Mouse (Mus musculus) kidney, embryonic 14.5 days (tissue): ENCODE results near the gene Ccne1. TPM values are rescaled to one million over a fixed set of nuclear protein-coding genes. Genes with fewer than 3 reads are reported as not detected.
A peak's percentile ranks its signal among the peaks of the same experiment; 100 is the strongest.

Experiments
- ATAC-seq: fragments of 200-750 bp; cut with Nextera tagmentation; 2 replicates; pipeline ENCODE4 v1.8.0; 2017; ENCODE audit warnings: moderate number of reproducible peaks, mild to moderate bottlenecking, moderate TSS enrichment, moderate library complexity; ENCODE audit not compliant: low FRiP score, low TSS enrichment
- H3K27ac ChIP-seq: fragments of 300-500 bp; sonication (generic); 2 replicates; pipeline ENCODE4 v1.5.1; 2014; ENCODE audit warnings: low read depth, mild to moderate bottlenecking, low read length, moderate library complexity, mixed read lengths
- H3K27me3 ChIP-seq: fragments of 300-500 bp; sonication (generic); 2 replicates; pipeline ENCODE4 v1.6.1; 2014; ENCODE audit warnings: mild to moderate bottlenecking, low read length; ENCODE audit not compliant: control insufficient read depth, insufficient read depth
- H3K36me3 ChIP-seq: fragments of 300-500 bp; sonication (generic); 2 replicates; pipeline ENCODE4 v1.6.1; 2014; ENCODE audit warnings: low read length, mixed read lengths; ENCODE audit not compliant: control insufficient read depth, insufficient read depth
- H3K4me1 ChIP-seq: fragments of 300-500 bp; sonication (generic); 2 replicates; pipeline ENCODE4 v1.6.1; 2014; ENCODE audit warnings: low read length, mixed read lengths; ENCODE audit not compliant: control insufficient read depth, insufficient read depth
- H3K4me2 ChIP-seq: fragments of 300-500 bp; sonication (generic); replicated peaks from 2 replicates; pipeline ENCODE4 v1.6.1; 2014; ENCODE audit warnings: low read depth, mild to moderate bottlenecking, low read length
- H3K4me3 ChIP-seq: fragments of 300-500 bp; sonication (generic); 2 replicates; pipeline ENCODE4 v1.5.1; 2014; ENCODE audit warnings: mild to moderate bottlenecking, low read length
- H3K9ac ChIP-seq: fragments of 300-500 bp; sonication (generic); 2 replicates; pipeline ENCODE4 v1.6.1; 2014; ENCODE audit warnings: low read depth, mild to moderate bottlenecking, low read length, moderate library complexity
- H3K9me3 ChIP-seq: fragments of 300-500 bp; sonication (generic); 2 replicates; pipeline ENCODE4 v1.6.1; 2016; ENCODE audit warnings: low read length; ENCODE audit not compliant: control insufficient read depth
- WGBS: fragments of 180-500 bp; shearing (Covaris S2); extraction: QIAGEN DNeasy Blood & Tissue Kit; methylation state at CpG from one replicate; pipeline ENCODE4 v1.1.7; 2014; 5-methylcytosine and 5-hydroxymethylcytosine counted together
- polyA plus RNA-seq: library from polyadenylated mRNA; unstranded; fragments of >200 nt; fragmentation: Nextera tagmentation; extraction: Ambion mirVana; gene quantifications from 2 replicates; pipeline ENCODE4 v1.2.1, GENCODE M21; 2014

The Ccne1 gene
- polyA plus RNA-seq, 1 experiment from 2014 or later: 100 TPM

DNA sequence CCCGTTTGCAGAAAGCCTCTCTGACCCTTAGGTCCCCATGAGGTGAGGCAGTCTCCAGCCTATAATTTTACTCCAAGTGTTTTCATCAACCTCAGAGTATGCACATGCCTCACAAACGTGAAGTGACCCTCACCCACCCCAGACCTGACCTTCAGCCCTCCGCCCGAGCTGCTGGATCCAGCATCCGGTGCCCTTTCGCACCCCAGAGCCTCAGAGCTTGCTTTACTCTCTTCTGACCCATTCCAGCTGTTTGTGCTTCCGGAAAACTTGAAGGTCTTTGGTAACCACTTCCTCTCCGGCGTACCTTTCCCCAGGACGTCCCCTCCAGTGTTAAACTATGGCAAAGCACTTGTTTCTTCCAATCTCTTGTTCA lies 912 bp upstream of the Ccne1 start:
- peak; percentile 4; the same call in 1 of the 2 replicates for ATAC-seq
- H3K9me3 ChIP-seq: no peaks in the 10 kb centered on the region
- peak overlapping the region; percentile 89 for H3K4me3 ChIP-seq
- peak overlapping the region; percentile 61 for H3K9ac ChIP-seq
- H3K36me3 ChIP-seq: peaks cover 5% of the 10 kb centered on the region; the same call in 1 of the 2 replicates
- 12% methylated on average over 10 of the region's 10 CpGs for WGBS
- H3K27me3 ChIP-seq: no peaks in the 10 kb centered on the region
- peak overlapping the region; percentile 92 for H3K4me2 ChIP-seq
- H3K4me1 ChIP-seq: peaks cover 20% of the 10 kb centered on the region
- peak overlapping the region; percentile 78; the same call in 1 of the 2 replicates for H3K27ac ChIP-seq

DNA sequence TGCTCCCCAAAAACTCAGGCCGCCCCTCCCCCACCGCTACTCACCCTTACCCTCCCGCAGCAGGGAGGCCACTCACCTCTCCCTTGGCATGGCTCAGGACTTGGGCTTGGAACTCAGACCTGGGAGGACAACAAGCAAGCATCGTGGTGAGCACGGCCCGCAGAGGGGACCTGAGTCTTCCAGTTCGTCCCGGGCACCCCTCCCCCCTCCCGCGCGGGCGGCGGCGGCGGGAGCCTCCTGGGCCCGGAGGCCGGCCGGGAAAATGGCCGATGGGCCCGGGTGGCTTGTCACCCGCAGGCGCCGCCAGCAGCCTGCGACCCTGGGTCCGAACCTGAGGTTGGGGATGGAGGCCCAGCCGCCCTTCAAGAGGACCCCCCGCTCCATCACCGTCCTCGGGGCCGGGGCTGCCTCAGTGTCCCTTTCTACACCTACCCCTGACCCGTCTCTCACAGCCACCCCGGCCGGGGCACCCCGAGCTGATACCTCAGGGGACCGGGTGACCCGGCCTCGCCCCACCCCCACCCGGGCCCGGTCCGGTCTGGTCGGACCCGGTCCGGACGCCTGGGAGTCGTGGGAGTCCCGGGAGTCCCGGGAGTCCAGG lies 523 bp downstream of the Ccne1 start:
- ATAC-seq: peak; percentile 50

DNA sequence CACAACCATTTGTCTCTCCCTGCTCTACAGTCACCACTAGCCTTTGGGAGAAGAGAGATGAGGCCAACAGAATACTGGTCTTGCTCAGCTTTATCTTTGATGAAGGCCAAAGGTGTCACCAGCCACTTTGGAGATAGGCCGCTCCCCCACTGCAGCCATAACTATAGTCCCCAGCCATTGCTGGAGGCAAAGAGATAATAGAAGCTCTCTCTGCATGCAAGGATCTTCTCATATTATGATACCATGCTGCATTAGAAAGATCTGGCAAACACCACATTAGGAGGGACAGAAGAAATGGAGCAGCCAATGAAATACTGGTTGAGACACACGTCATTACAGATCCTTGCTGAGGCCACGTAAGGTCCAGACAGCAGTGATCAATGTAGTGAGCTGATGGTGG lies 2.0 kb downstream of the Ccne1 start:
- no peaks in the 10 kb centered on the region for H3K9me3 ChIP-seq
- peak overlapping the region; percentile 92 for H3K4me2 ChIP-seq
- H3K27me3 ChIP-seq: no peaks in the 10 kb centered on the region
- H3K4me3 ChIP-seq: peak overlapping the region; percentile 89; the same call in 1 of the 2 replicates
- 90% methylated on average over 3 of the region's 3 CpGs for WGBS
- H3K27ac ChIP-seq: no peak overlapping the region
- no peak for ATAC-seq
- peaks cover 16% of the 10 kb centered on the region for H3K4me1 ChIP-seq
- peaks cover 34% of the 10 kb centered on the region for H3K36me3 ChIP-seq
- H3K9ac ChIP-seq: no peak overlapping the region

More for the DNA sequence above, 523 bp downstream of the Ccne1 start:
- peak overlapping the region; percentile 92 for H3K4me2 ChIP-seq
- peak overlapping the region; percentile 88 for H3K9ac ChIP-seq
- no peaks in the 10 kb centered on the region for H3K9me3 ChIP-seq
- H3K36me3 ChIP-seq: peaks cover 20% of the 10 kb centered on the region
- peak overlapping the region; percentile 89 for H3K4me3 ChIP-seq
- under 1% methylated on average over 47 of the region's 47 CpGs for WGBS
- H3K4me1 ChIP-seq: peaks cover 20% of the 10 kb centered on the region
- H3K27me3 ChIP-seq: no peaks in the 10 kb centered on the region
- peak overlapping the region; percentile 76 for H3K27ac ChIP-seq

DNA sequence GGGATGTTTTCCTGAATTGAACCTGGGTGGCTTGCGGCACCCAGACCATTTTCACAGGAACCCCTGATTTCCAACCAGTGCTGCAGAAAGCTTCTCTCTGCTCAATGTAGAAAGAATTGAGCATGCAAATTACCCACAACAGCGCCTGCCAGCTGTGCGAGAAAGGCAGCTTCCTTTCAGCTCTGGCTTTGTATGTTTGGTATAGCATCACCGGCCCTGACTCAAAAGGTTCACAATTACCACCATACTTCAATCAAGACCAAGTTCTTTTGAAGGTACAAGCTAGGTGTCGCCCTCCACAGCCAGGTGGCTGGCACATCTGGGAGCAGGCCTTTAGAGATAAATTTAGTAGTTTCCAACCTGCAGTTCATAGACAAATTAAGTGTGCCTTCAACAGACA lies 3.2 kb downstream of the Ccne1 start:
- Histone ChIP-seq H3K36me3 (peaks cover 47% of the 10 kb centered on the region), H3K4me3 (no peak overlapping the region), H3K4me2 (no peak overlapping the region; the same call in 1 of the 2 replicates), H3K4me1 (peaks cover 16% of the 10 kb centered on the region), H3K9ac (no peak overlapping the region), H3K27ac (no peak overlapping the region), H3K9me3 (no peaks in the 10 kb centered on the region), H3K27me3 (no peaks in the 10 kb centered on the region)
- 86% methylated on average over 5 of the region's 5 CpGs for WGBS
- no peak for ATAC-seq

DNA sequence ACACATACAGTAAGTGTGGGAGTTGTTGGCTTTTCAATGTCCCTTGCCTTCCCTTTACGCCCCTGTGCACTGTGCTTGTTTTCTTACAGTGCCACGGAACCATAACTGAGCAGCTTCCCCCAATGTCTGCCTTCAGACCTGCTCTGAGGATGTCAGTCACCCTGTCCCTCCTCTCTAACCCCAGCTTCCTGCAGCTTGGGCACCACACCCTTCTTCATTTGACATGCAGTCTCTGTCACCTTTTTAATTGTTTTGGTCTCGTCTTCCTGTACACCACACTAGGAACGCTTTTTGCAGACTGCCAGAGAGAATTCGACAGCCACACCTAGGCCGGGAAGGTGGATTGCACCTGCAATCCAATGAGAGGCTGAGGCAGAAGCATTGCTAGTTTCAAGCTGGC lies 13.0 kb downstream of the Ccne1 start:
- Histone ChIP-seq H3K27me3 (no peaks in the 10 kb centered on the region), H3K4me2 (no peak overlapping the region), H3K4me3 (no peak overlapping the region), H3K9ac (no peak overlapping the region), H3K36me3 (peaks cover 30% of the 10 kb centered on the region), H3K27ac (no peak overlapping the region), H3K4me1 (no peaks in the 10 kb centered on the region), H3K9me3 (no peaks in the 10 kb centered on the region)
- no peak for ATAC-seq
- 70% methylated on average over 6 of the region's 6 CpGs for WGBS

DNA sequence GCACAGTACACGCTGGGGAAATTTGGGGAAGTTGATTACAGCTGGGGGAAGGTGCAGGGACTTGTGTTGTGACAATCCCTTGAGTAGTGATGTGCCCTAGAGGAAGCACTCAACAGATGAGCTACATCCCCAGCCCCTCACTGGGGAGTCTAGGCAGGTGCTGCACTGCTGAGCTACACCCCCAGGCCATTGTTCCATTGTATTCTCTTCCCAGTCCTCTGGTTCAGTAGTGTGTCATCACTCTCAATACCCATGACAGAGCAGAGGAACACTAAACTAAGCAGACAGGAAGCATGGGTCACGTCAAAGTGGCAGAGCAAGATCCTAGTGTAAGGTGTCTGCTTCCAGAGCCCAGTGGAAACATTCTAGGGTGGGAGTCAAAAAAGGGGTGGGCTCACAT lies 14.2 kb downstream of the Ccne1 start:
- ATAC-seq: no peak
- no peaks in the 10 kb centered on the region for H3K27me3 ChIP-seq
- no peak overlapping the region for H3K4me3 ChIP-seq
- no peak overlapping the region for H3K4me2 ChIP-seq
- no peak overlapping the region for H3K9ac ChIP-seq
- peaks cover 17% of the 10 kb centered on the region for H3K36me3 ChIP-seq
- WGBS: 55% methylated on average over 2 of the region's 2 CpGs
- no peak overlapping the region for H3K27ac ChIP-seq
- H3K4me1 ChIP-seq: no peaks in the 10 kb centered on the region
- H3K9me3 ChIP-seq: no peaks in the 10 kb centered on the region

DNA sequence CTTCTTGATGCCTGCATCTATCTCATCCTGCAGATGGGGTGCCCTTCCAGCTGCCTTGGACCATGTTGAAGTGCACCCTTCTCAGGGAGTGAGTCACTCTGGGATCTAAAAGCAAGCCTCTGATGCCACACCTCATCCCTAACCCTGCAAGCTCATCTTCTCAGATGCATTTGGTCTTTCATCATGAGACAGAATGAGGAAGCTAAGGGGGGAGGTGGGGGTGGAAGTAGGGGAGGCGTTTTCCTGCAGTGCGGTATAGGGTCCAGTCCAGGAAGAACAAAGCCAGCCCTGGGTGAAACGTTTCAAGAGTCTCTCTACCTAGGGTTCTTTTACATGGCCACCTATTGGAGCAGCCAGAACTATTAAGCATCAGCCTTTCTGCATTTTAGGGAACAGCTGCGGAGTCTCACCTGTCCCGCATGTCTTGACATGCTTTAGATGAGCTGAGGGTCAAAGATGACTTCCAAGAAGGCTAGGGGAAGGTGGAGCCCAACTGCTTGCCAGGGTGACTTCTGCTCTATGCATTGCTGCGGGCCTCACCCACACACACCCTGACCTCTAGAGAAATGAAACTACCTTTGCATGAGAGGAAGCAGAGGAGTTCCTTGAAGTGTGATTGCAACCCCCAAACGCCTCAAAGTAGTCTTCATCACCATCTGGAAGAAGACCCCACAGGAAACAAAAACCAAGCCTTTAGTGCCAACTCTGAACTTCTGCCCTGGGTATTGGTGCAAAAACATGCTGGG lies 17.2 kb downstream of the Ccne1 start:
- H3K4me3 ChIP-seq: no peak overlapping the region
- ATAC-seq: no peak
- H3K9ac ChIP-seq: no peak overlapping the region
- H3K4me2 ChIP-seq: no peak overlapping the region
- H3K36me3 ChIP-seq: no peaks in the 10 kb centered on the region
- H3K4me1 ChIP-seq: peaks cover 6% of the 10 kb centered on the region; the same call in 1 of the 2 replicates
- WGBS: 72% methylated on average over 7 of the region's 7 CpGs
- H3K27me3 ChIP-seq: no peaks in the 10 kb centered on the region
- no peak overlapping the region for H3K27ac ChIP-seq
- no peaks in the 10 kb centered on the region for H3K9me3 ChIP-seq

DNA sequence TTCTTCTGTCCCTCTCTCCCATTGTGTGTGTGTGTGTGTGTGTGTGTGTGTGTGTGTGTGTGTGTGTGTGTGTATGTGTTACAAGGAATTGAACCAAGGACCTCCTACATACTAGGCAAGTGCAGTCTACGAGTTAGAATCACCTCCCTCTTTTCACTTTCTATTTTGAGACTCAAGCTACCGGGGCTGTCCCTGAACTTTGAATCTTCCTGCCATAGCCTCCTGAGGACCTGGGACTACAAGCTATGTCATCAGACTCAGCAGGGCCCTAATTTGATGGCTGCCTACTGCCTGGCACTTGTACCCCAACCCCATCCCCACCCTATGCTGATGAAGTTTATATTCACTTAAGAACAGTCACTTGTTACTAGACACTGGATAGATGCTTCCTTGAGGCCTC lies 18.9 kb downstream of the Ccne1 start:
- no peak overlapping the region for H3K4me2 ChIP-seq
- no peaks in the 10 kb centered on the region for H3K9me3 ChIP-seq
- H3K4me1 ChIP-seq: peaks cover 6% of the 10 kb centered on the region; the same call in 1 of the 2 replicates
- 81% methylated on average over 2 of the region's 2 CpGs for WGBS
- ATAC-seq: no peak
- no peaks in the 10 kb centered on the region for H3K27me3 ChIP-seq
- no peak overlapping the region for H3K9ac ChIP-seq
- no peak overlapping the region for H3K27ac ChIP-seq
- no peak overlapping the region for H3K4me3 ChIP-seq
- H3K36me3 ChIP-seq: no peaks in the 10 kb centered on the region

DNA sequence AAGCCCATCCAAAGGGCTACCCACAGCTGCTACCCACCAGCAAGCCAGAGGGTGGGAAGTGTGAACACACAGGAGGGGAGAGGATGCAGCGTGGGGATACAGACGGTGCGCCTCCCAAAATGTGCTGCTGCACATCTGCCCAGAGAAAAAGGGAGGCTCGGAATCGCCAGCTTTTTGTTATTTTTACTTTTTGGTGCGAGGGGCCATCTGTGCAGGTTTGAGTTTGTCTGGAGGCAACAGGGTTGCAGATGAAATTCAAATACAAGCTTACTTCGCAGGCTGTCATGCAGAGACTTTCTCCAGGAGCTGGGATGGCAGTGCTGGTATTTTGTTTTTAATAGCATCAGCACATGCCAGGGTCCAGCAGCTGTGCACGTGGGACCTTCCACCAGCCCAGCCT lies 19.5 kb downstream of the Ccne1 start:
- H3K36me3 ChIP-seq: no peaks in the 10 kb centered on the region
- H3K4me2 ChIP-seq: no peak overlapping the region
- 85% methylated on average over 8 of the region's 8 CpGs for WGBS
- peaks cover 6% of the 10 kb centered on the region; the same call in 1 of the 2 replicates for H3K4me1 ChIP-seq
- no peaks in the 10 kb centered on the region for H3K9me3 ChIP-seq
- no peak for ATAC-seq
- H3K27me3 ChIP-seq: no peaks in the 10 kb centered on the region
- H3K27ac ChIP-seq: no peak overlapping the region
- no peak overlapping the region for H3K4me3 ChIP-seq
- H3K9ac ChIP-seq: no peak overlapping the region
